Mouse (Mus musculus): ENCODE results near the gene Mrpl39. TPM values are rescaled to one million over a fixed set of nuclear protein-coding genes. Genes with fewer than 3 reads are reported as not detected.

The Mrpl39 gene
- polyA plus RNA-seq, 1 experiment from 2014 or later: 32.5 TPM

DNA sequence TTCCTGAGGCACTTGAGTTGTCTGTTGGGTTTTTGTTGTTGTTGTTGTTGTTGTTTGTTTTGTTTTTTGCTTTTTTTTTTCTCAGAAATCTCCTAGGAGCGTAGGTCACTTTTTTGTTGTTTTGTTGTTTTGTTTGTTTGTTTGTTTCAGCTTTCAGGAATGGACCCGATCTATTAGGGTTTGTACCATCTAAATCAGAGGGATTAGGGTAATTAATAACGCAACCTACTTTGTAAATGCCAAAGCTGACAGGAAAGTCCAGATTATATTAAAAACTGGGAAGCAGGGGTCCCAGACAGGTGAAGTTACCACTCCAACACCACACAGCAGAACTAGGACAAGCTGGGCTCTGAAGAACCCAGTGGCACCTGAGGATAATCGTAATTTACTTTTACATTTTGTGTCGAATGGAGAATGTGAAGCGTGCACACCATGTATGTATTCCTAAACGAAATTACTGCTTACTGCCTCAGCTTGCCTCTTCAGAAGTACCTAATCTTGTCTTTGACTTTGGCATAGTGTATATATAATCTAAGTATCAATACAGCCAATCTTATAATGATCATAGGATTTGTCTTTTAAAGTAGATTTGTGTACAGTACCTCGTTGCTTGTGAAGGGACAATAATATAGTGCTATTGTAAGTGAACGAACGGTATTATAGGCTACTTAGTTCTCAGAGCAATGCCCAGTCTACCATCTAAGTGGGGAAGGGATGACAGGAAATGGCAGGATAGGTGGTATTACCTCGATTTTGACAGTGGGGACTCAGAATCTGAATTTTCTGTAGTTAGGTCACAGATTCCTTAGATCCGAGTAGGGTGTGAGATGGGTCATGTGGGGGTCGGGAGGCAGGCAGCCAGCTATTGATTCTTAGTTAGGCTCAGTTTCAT is 31.5 kb downstream of the Mrpl39 start:
- Histone ChIP-seq H3K9me3 (ENCODE audit: control insufficient read depth, low read length) (no peaks in the 10 kb centered on the region), H3K4me2 (ENCODE audit: low read length) (peak overlapping the region; percentile 98), H3K4me3 (replicated peaks; ENCODE audit: low read length) (peak overlapping the region; percentile 57; the same call in 1 of the 2 replicates), H3K36me3 (ENCODE audit: control insufficient read depth, insufficient read depth) (no peaks in the 10 kb centered on the region), H3K27ac (ENCODE audit: low read length) (no peak overlapping the region), H3K9ac (replicated peaks; ENCODE audit: low read depth, low read length) (no peak overlapping the region), H3K27me3 (replicated peaks; ENCODE audit: control insufficient read depth, insufficient read depth, low read length) (peaks cover 13% of the 10 kb centered on the region), H3K4me1 (replicated peaks; ENCODE audit: control insufficient read depth, insufficient read depth, low read length) (peaks cover 12% of the 10 kb centered on the region)
- WGBS: 60% methylated on average over 13 of the region's 13 CpGs
- ATAC-seq: no peak

DNA sequence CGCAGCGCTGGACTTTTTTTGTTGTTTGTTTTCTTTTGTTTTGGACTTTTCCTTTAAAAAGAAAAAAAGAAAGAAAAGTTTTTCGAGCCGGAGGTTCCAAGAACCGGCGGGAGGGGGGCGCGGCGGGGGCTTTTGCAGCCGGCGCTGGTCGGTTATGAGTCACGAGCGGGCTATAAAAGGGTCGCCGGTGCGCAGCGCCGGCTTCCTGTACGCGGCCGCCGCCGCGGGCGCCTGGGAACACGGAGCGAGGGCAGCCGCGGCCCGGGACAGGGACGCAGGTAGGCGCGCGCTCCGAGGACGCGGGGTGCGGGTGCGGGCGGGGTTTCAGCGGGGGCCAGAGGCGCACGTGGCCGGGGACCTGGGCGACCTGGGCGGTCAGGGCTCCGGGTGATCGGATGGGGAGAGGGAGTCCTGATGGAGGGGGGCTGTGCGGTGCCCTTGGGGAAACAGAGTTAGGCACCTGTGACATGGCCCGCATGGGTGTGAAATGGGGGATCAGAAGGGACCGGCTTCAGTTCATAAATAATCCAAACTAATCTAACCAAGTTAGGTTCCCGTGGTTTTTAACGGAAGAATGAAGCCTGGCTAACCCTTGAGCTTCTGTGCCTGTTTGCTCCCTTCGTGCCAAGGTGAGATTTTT is 32.3 kb downstream of the Mrpl39 start:
- peaks cover 12% of the 10 kb centered on the region for H3K4me1 ChIP-seq (replicated peaks; ENCODE audit: control insufficient read depth, insufficient read depth, low read length)
- H3K4me3 ChIP-seq (replicated peaks; ENCODE audit: low read length): peak overlapping the region; percentile 57
- H3K36me3 ChIP-seq (ENCODE audit: control insufficient read depth, insufficient read depth): no peaks in the 10 kb centered on the region
- no peaks in the 10 kb centered on the region for H3K9me3 ChIP-seq (ENCODE audit: control insufficient read depth, low read length)
- H3K4me2 ChIP-seq (ENCODE audit: low read length): peak overlapping the region; percentile 98
- under 1% methylated on average over 55 of the region's 55 CpGs for WGBS
- ATAC-seq: peak; percentile 88
- no peak overlapping the region for H3K27ac ChIP-seq (ENCODE audit: low read length)
- peak overlapping the region; percentile 56 for H3K9ac ChIP-seq (replicated peaks; ENCODE audit: low read depth, low read length)
- peaks cover 13% of the 10 kb centered on the region for H3K27me3 ChIP-seq (replicated peaks; ENCODE audit: control insufficient read depth, insufficient read depth, low read length)

DNA sequence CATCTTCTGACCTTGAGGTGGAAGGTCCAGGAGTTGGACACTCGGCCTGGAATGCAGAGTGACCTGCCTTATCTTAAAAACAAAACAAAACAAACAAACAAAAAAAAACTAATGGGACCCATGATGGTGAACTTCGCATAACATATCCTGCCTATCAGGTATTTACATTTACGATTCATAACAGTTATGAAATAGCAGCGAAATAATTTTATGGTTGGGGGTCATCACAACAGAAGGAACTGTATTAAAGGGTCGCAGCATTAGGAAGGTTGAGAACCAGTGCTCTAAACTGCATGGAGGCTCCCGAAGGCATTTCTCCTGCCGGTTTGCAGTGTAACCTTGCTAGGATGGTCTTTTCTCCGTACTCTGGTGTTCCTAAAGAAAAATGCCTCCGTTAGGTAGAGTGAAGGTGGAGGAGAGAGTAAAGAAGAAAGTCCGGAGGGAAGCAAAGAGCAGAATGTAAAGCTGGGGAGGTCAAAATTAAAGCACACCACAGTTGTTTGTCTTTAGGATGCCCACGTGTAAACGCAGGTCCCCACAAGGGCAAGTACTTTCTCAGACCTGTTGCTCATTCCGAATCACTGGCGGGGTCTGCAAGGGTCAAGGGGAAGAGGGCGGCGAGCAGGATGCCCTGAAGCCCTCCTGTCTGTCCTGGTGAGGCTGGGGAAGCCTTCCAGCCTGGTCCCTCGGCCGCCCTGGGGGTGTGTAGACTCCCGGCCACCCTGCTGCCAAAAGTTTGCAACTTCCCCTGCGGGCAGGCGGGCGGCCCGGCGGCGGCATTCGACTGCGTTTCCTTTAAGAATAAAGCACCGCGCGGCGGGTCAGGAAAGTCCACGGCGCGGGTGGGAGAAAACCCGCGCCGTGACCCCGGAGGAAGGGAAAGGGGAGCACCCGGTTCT is 33.1 kb downstream of the Mrpl39 start:
- Histone ChIP-seq H3K9ac (replicated peaks; ENCODE audit: low read depth, low read length) (peak overlapping the region; percentile 56; the same call in 1 of the 2 replicates), H3K9me3 (ENCODE audit: control insufficient read depth, low read length) (no peaks in the 10 kb centered on the region), H3K27ac (ENCODE audit: low read length) (no peak overlapping the region), H3K27me3 (replicated peaks; ENCODE audit: control insufficient read depth, insufficient read depth, low read length) (peaks cover 13% of the 10 kb centered on the region), H3K4me2 (ENCODE audit: low read length) (peak overlapping the region; percentile 98), H3K4me1 (replicated peaks; ENCODE audit: control insufficient read depth, insufficient read depth, low read length) (peaks cover 12% of the 10 kb centered on the region), H3K4me3 (replicated peaks; ENCODE audit: low read length) (peak overlapping the region; percentile 57), H3K36me3 (ENCODE audit: control insufficient read depth, insufficient read depth) (no peaks in the 10 kb centered on the region)
- peak; percentile 47; the same call in 1 of the 2 replicates for ATAC-seq
- 12% methylated on average over 39 of the region's 39 CpGs for WGBS

DNA sequence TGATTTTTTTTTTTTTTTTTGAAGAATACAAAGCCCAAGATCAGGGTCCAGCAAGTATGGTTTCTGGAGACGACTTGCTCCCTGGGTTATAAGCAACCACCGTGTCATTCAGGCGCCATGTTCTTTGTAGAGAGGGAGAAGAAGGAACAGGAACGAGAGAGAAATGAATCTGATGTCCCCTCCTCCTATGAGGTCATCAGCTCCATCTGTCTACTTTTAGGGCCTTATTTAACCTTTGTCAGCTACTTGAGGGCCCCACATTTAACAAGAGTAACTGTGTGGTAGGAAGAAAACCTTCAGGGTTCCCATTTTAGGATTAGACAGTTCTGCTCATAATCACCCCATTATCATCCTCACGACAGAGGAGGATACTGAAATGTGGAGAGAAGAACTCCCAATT is 34.5 kb downstream of the Mrpl39 start:
- Histone ChIP-seq H3K9me3 (ENCODE audit: control insufficient read depth, low read length) (no peaks in the 10 kb centered on the region), H3K9ac (replicated peaks; ENCODE audit: low read depth, low read length) (no peak overlapping the region), H3K4me3 (replicated peaks; ENCODE audit: low read length) (no peak overlapping the region), H3K27me3 (replicated peaks; ENCODE audit: control insufficient read depth, insufficient read depth, low read length) (peaks cover 13% of the 10 kb centered on the region), H3K4me1 (replicated peaks; ENCODE audit: control insufficient read depth, insufficient read depth, low read length) (peaks cover 12% of the 10 kb centered on the region), H3K36me3 (ENCODE audit: control insufficient read depth, insufficient read depth) (no peaks in the 10 kb centered on the region), H3K27ac (ENCODE audit: low read length) (no peak overlapping the region), H3K4me2 (ENCODE audit: low read length) (no peak overlapping the region)
- WGBS: 87% methylated on average over 5 of the region's 5 CpGs
- no peak for ATAC-seq

DNA sequence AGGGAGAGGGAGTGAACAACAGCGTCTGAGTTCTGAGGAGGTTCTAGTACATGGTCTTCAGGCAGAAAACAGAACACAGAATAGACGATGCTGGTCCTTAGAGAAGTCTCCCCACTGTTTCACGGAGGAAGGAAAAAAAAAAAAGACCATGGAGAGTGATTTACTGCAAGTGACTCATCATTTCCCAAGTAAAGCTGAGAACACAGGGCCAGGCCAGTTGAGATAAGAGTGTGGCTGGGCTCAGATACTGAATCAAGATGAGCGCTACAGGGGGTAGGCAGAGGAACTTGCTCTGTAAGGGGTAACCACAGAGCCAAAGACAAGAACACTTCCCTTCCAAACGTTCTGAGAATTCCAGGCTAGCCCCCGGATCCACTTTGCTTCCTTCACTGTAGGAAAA is 36.8 kb downstream of the Mrpl39 start:
- Histone ChIP-seq H3K9me3 (ENCODE audit: control insufficient read depth, low read length) (no peaks in the 10 kb centered on the region), H3K4me2 (ENCODE audit: low read length) (no peak overlapping the region), H3K36me3 (ENCODE audit: control insufficient read depth, insufficient read depth) (no peaks in the 10 kb centered on the region), H3K9ac (replicated peaks; ENCODE audit: low read depth, low read length) (no peak overlapping the region), H3K27ac (ENCODE audit: low read length) (no peak overlapping the region), H3K4me3 (replicated peaks; ENCODE audit: low read length) (no peak overlapping the region), H3K4me1 (replicated peaks; ENCODE audit: control insufficient read depth, insufficient read depth, low read length) (peaks cover 12% of the 10 kb centered on the region), H3K27me3 (replicated peaks; ENCODE audit: control insufficient read depth, insufficient read depth, low read length) (peaks cover 10% of the 10 kb centered on the region)
- WGBS: 77% methylated on average over 6 of the region's 6 CpGs
- no peak for ATAC-seq

DNA sequence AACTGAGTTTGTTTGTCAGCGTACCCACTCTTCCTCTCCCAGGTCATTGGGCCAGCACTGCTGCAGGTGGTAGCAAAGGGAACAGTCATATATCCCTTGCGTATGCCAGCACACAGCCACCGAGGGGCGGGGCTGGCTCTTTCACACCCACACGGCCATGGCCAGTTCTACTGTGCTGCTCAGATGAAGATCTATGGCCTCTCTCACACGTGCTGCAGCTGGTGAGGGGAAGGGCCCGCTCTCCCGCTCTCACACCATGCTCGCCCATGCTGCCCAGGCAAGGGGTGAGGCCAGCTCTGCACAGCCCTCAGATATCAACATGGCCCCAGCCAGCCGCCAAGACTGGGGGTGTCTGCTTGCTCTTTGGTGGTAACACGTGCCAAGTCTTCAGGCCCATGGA is 39.4 kb downstream of the Mrpl39 start:
- no peak for ATAC-seq

DNA sequence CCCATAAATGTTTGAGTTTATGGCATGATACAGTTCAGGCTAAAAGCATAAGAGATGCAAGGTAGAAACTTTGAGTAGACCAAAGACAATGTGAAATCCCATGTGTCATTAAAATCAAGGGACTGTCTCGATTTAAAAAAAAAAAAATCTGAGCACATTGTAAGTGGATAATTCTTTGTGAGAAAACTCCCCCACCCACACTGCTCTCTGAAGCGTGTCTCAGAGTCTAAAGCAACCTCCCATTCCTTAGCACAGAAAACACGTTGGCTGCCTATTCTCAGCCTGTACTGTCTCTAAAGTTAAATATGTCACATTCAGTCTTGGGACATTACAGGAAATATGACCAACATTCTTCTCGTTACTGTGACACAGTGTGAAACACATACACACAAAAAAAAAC is 53.6 kb downstream of the Mrpl39 start:
- H3K4me3 ChIP-seq (replicated peaks; ENCODE audit: low read length): no peak overlapping the region
- WGBS: 69% methylated on average over 4 of the region's 4 CpGs
- ATAC-seq: no peak
- H3K27ac ChIP-seq (ENCODE audit: low read length): no peak overlapping the region
- no peaks in the 10 kb centered on the region for H3K4me1 ChIP-seq (replicated peaks; ENCODE audit: control insufficient read depth, insufficient read depth, low read length)
- H3K36me3 ChIP-seq (ENCODE audit: control insufficient read depth, insufficient read depth): no peaks in the 10 kb centered on the region
- no peak overlapping the region for H3K9ac ChIP-seq (replicated peaks; ENCODE audit: low read depth, low read length)
- no peaks in the 10 kb centered on the region for H3K9me3 ChIP-seq (ENCODE audit: control insufficient read depth, low read length)
- no peaks in the 10 kb centered on the region for H3K27me3 ChIP-seq (replicated peaks; ENCODE audit: control insufficient read depth, insufficient read depth, low read length)
- H3K4me2 ChIP-seq (ENCODE audit: low read length): no peak overlapping the region

More for the DNA sequence above, 39.4 kb downstream of the Mrpl39 start:
- Histone ChIP-seq H3K4me3 (replicated peaks; ENCODE audit: low read length) (no peak overlapping the region), H3K9me3 (ENCODE audit: control insufficient read depth, low read length) (no peaks in the 10 kb centered on the region), H3K4me1 (replicated peaks; ENCODE audit: control insufficient read depth, insufficient read depth, low read length) (no peaks in the 10 kb centered on the region), H3K27me3 (replicated peaks; ENCODE audit: control insufficient read depth, insufficient read depth, low read length) (no peaks in the 10 kb centered on the region), H3K9ac (replicated peaks; ENCODE audit: low read depth, low read length) (no peak overlapping the region), H3K27ac (ENCODE audit: low read length) (no peak overlapping the region), H3K36me3 (ENCODE audit: control insufficient read depth, insufficient read depth) (no peaks in the 10 kb centered on the region), H3K4me2 (ENCODE audit: low read length) (no peak overlapping the region)
- 88% methylated on average over 11 of the region's 11 CpGs for WGBS

DNA sequence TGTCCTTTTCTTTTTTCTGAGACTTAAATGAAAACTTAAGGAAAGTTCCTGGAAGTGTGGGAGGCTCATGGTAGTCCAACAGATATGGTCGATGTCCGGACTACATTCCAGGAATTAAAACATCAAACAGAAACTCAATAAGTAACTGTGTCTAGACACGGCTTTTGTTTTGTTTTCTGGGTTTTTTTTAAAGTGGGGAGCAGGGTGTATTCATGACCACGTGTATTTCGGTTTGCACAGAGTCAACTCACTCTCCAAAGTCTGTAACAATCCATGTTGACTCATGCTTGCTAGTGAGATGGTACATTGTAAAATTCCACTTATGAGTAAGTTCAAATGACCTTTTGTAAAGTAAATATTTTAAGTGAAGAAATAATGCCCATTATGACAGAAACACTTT is 54.8 kb downstream of the Mrpl39 start:
- H3K4me3 ChIP-seq (replicated peaks; ENCODE audit: low read length): no peak overlapping the region
- 80% methylated on average over 5 of the region's 5 CpGs for WGBS
- no peaks in the 10 kb centered on the region for H3K4me1 ChIP-seq (replicated peaks; ENCODE audit: control insufficient read depth, insufficient read depth, low read length)
- H3K36me3 ChIP-seq (ENCODE audit: control insufficient read depth, insufficient read depth): no peaks in the 10 kb centered on the region
- no peak for ATAC-seq
- no peak overlapping the region for H3K27ac ChIP-seq (ENCODE audit: low read length)
- H3K4me2 ChIP-seq (ENCODE audit: low read length): no peak overlapping the region
- H3K9me3 ChIP-seq (ENCODE audit: control insufficient read depth, low read length): no peaks in the 10 kb centered on the region
- H3K9ac ChIP-seq (replicated peaks; ENCODE audit: low read depth, low read length): no peak overlapping the region
- no peaks in the 10 kb centered on the region for H3K27me3 ChIP-seq (replicated peaks; ENCODE audit: control insufficient read depth, insufficient read depth, low read length)

DNA sequence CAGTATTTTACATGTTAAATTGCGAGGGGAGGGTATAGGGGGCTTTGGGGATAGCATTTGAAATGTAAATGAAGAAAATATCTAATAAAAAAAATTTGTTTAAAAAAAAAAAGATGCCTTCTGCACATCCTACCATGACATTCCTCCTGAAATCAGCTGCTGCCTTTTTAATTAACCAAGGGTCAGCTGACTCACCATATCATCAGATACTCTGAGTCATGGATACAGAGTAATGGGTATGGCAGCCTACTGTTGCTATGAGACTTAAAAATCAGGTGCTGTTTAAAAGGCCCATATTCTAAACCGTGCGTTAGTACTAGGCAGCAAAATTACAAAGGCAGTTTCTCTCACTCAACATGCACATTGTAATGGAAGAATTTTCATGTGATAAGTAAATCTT is 58.2 kb downstream of the Mrpl39 start:
- Histone ChIP-seq H3K4me2 (ENCODE audit: low read length) (no peak overlapping the region), H3K9me3 (ENCODE audit: control insufficient read depth, low read length) (no peaks in the 10 kb centered on the region), H3K9ac (replicated peaks; ENCODE audit: low read depth, low read length) (no peak overlapping the region), H3K4me1 (replicated peaks; ENCODE audit: control insufficient read depth, insufficient read depth, low read length) (no peaks in the 10 kb centered on the region), H3K4me3 (replicated peaks; ENCODE audit: low read length) (no peak overlapping the region), H3K36me3 (ENCODE audit: control insufficient read depth, insufficient read depth) (no peaks in the 10 kb centered on the region), H3K27me3 (replicated peaks; ENCODE audit: control insufficient read depth, insufficient read depth, low read length) (no peaks in the 10 kb centered on the region), H3K27ac (ENCODE audit: low read length) (no peak overlapping the region)
- WGBS: 69% methylated on average over 3 of the region's 3 CpGs
- no peak for ATAC-seq
